ENCODE assay signal across 9 mouse cellular contexts in the genomic region with DNA sequence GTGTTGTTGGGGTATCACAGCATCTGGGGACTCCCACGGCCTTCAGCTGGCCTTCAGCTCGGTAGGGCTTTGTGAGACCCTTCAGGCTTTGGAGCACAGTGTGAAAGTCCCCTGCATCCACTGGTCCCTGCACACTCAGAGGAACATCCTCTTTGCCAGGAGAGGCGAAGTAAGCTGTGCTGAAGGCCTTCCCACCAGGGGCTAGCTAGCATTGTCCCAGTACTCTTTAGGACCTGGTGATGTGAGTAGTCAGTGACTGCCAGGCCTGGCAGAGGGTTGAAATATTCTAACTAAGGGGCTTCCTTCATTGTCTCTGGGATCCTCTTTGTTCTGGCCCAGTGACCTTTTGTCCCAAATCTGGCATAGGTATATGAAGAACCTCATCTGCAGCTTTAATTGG. TPM values are rescaled to one million over a fixed set of nuclear protein-coding genes. Genes with fewer than 3 reads are reported as not detected.
DNase-seq lines count a peak whose midpoint lies in the region; ATAC-seq lines count a peak whose summit lies in the region.
"Had no signal": no experiment of that assay in that cellular context is flagged by ENCODE, and none has a peak within 500 bp of the region (broad histone marks: within the 10 kb centered on the region; RNA-seq: fewer than 3 reads in every experiment).

No protein-coding gene starts in this region.

- no peaks in the 10 kb centered on the region for H3K27me3 ChIP-seq in forebrain, embryonic 10.5 days (ENCODE audit: poor library complexity, severe bottlenecking)
- no peaks in the 10 kb centered on the region for H3K27me3 ChIP-seq in hindbrain, embryonic 11.5 days (ENCODE audit: control insufficient read depth, insufficient read depth, low read length)
- H3K27me3 ChIP-seq in midbrain, embryonic 15.5 days (replicated peaks) = no peaks in the 10 kb centered on the region

- no peak for ATAC-seq in hindbrain, embryonic 11.5 days (ENCODE audit: low FRiP score)
- ATAC-seq in midbrain, embryonic 15.5 days (replicated peaks) = peak; percentile 44
- ATAC-seq in erythroid progenitor cell, adult 5-6 weeks (replicated peaks; ENCODE audit: low FRiP score, poor library complexity, severe bottlenecking) = no peak

- H3K4me1 ChIP-seq in forebrain, embryonic 10.5 days = peaks cover 26% of the 10 kb centered on the region
- H3K4me1 ChIP-seq in hindbrain, embryonic 11.5 days (replicated peaks; ENCODE audit: control insufficient read depth, insufficient read depth, low read length) = peaks cover 8% of the 10 kb centered on the region
- peaks cover 22% of the 10 kb centered on the region for H3K4me1 ChIP-seq in midbrain, embryonic 15.5 days

- H3K36me3 ChIP-seq in forebrain, embryonic 10.5 days (replicated peaks) = no peaks in the 10 kb centered on the region
- H3K36me3 ChIP-seq in hindbrain, embryonic 11.5 days (ENCODE audit: control insufficient read depth, insufficient read depth, low read length) = no peaks in the 10 kb centered on the region
- no peaks in the 10 kb centered on the region for H3K36me3 ChIP-seq in midbrain, embryonic 15.5 days (replicated peaks)
- H3K36me3 ChIP-seq: G1E had no signal

- intact Hi-C loops in gastrocnemius, postnatal 14 days (cut with DNase I; ENCODE audit: low total_unique reads) = no loop called here

- peak overlapping the region; percentile 32; the same call in 1 of the 2 replicates for H3K9ac ChIP-seq in hindbrain, embryonic 11.5 days (ENCODE audit: low read depth, low read length)
- H3K9ac ChIP-seq in midbrain, embryonic 15.5 days = no peak overlapping the region

- DNase-seq in kidney, postnatal 10 days = peak; percentile 10
- DNase-seq in kidney, postnatal 14 days = no peak
- no peak for DNase-seq in forebrain, embryonic 10.5 days (ENCODE audit: extremely low spot score, low spot score)
- no peak for DNase-seq in hindbrain, embryonic 11.5 days (ENCODE audit: low spot score)
- DNase-seq in c-Kit-positive CD71-positive TER-119-positive erythroid progenitor cells, embryonic 14.5 days (ENCODE audit: low spot score) = no peak
- DNase-seq in gastrocnemius, postnatal 14 days = no peak

- H3K27ac ChIP-seq in forebrain, embryonic 10.5 days = peak overlapping the region; percentile 81
- H3K27ac ChIP-seq in hindbrain, embryonic 11.5 days (ENCODE audit: low read depth, low read length) = peak overlapping the region; percentile 70; the same call in 1 of the 2 replicates
- peak overlapping the region; percentile 83 for H3K27ac ChIP-seq in midbrain, embryonic 15.5 days

- WGBS in forebrain, embryonic 10.5 days = 36% methylated on average over 3 of the region's 3 CpGs
- 39% methylated on average over 3 of the region's 3 CpGs for WGBS in hindbrain, embryonic 11.5 days
- WGBS in midbrain, embryonic 15.5 days = 33% methylated on average over 3 of the region's 3 CpGs

- H3K9me3 ChIP-seq in forebrain, embryonic 10.5 days = no peaks in the 10 kb centered on the region
- H3K9me3 ChIP-seq in hindbrain, embryonic 11.5 days (ENCODE audit: control insufficient read depth, low read length) = no peaks in the 10 kb centered on the region
- H3K9me3 ChIP-seq in midbrain, embryonic 15.5 days = no peaks in the 10 kb centered on the region
- H3K9me3 ChIP-seq: G1E had no signal

- H3K4me3 ChIP-seq in forebrain, embryonic 10.5 days = 0 out of 2 replicates have a peak overlapping the region, but pooled peaks have one; percentile 20
- H3K4me3 ChIP-seq in hindbrain, embryonic 11.5 days (ENCODE audit: low read depth, low read length) = no peak overlapping the region
- no peak overlapping the region for H3K4me3 ChIP-seq in midbrain, embryonic 15.5 days

- H3K4me2 ChIP-seq in hindbrain, embryonic 11.5 days (replicated peaks; ENCODE audit: low read depth, low read length) = no peak overlapping the region
- H3K4me2 ChIP-seq in midbrain, embryonic 15.5 days = no peak overlapping the region

RNA-seq across cellular contexts. Expression of a gene that starts 13.8 kb away (rescaled TPM):
- polyA plus RNA-seq in forebrain, embryonic 10.5 days (2016; fragmentation: Nextera tagmentation; extraction: Ambion mirVana) = 16.0 and 16.9 TPM in 2 replicates
- polyA plus RNA-seq in hindbrain, embryonic 11.5 days (2014; fragmentation: Nextera tagmentation; extraction: Ambion mirVana) = 19.0 and 20.3 TPM in 2 replicates
- 15.1 and 17.5 TPM in 2 replicates for polyA plus RNA-seq in midbrain, embryonic 15.5 days (2015; fragmentation: Nextera tagmentation; extraction: Ambion mirVana)
- total RNA-seq in erythroid progenitor cell, adult 5-6 weeks (2015; ENCODE audit: low replicate concordance) = 7.1 and 16.6 TPM in 2 replicates
- 5.5 and 7.2 TPM in 2 replicates for total RNA-seq in erythroid progenitor cell, adult 5-6 weeks (2017; ENCODE audit: low replicate concordance)
- 10 to 100 TPM; 92.5 to 98.5 TPM for total RNA-seq in gastrocnemius, postnatal 14 days (2021)
- polyA plus RNA-seq: G1E had no signal

RNA-seq across cellular contexts. Expression of a gene that starts 14.4 kb away (rescaled TPM):
- polyA plus RNA-seq in forebrain, embryonic 10.5 days (2016; fragmentation: Nextera tagmentation; extraction: Ambion mirVana) = 0.81 and 1.00 TPM in 2 replicates
- 1.1 and 2.0 TPM in 2 replicates for polyA plus RNA-seq in hindbrain, embryonic 11.5 days (2014; fragmentation: Nextera tagmentation; extraction: Ambion mirVana)
- 0.79 and 0.88 TPM in 2 replicates for polyA plus RNA-seq in midbrain, embryonic 15.5 days (2015; fragmentation: Nextera tagmentation; extraction: Ambion mirVana)
- 7.9 and 10.5 TPM in 2 replicates for total RNA-seq in erythroid progenitor cell, adult 5-6 weeks (2015; ENCODE audit: low replicate concordance)
- 9.1 and 13.4 TPM in 2 replicates for total RNA-seq in erythroid progenitor cell, adult 5-6 weeks (2017; ENCODE audit: low replicate concordance)
- under 1 TPM; 0.55 to 0.84 TPM for total RNA-seq in gastrocnemius, postnatal 14 days (2021)

RNA-seq across cellular contexts. Expression of a gene that starts 42.7 kb away (rescaled TPM):
- polyA plus RNA-seq in forebrain, embryonic 10.5 days (2016; fragmentation: Nextera tagmentation; extraction: Ambion mirVana) = 10.1 and 10.9 TPM in 2 replicates
- polyA plus RNA-seq in hindbrain, embryonic 11.5 days (2014; fragmentation: Nextera tagmentation; extraction: Ambion mirVana) = 9.5 and 11.0 TPM in 2 replicates
- polyA plus RNA-seq in midbrain, embryonic 15.5 days (2015; fragmentation: Nextera tagmentation; extraction: Ambion mirVana) = 9.6 and 10.4 TPM in 2 replicates
- total RNA-seq in erythroid progenitor cell, adult 5-6 weeks (2015; ENCODE audit: low replicate concordance) = 3.2 and 4.6 TPM in 2 replicates
- 1.4 and 3.9 TPM in 2 replicates for total RNA-seq in erythroid progenitor cell, adult 5-6 weeks (2017; ENCODE audit: low replicate concordance)
- 1 to 10 TPM; 3.1 to 3.5 TPM for total RNA-seq in gastrocnemius, postnatal 14 days (2021)

RNA-seq across cellular contexts. Expression of a gene that starts 52.4 kb away (rescaled TPM):
- 311 and 330 TPM in 2 replicates for polyA plus RNA-seq in forebrain, embryonic 10.5 days (2016; fragmentation: Nextera tagmentation; extraction: Ambion mirVana)
- polyA plus RNA-seq in hindbrain, embryonic 11.5 days (2014; fragmentation: Nextera tagmentation; extraction: Ambion mirVana) = 544 and 600 TPM in 2 replicates
- polyA plus RNA-seq in midbrain, embryonic 15.5 days (2015; fragmentation: Nextera tagmentation; extraction: Ambion mirVana) = 370 and 394 TPM in 2 replicates
- total RNA-seq in erythroid progenitor cell, adult 5-6 weeks (2015; ENCODE audit: low replicate concordance) = 493 and 595 TPM in 2 replicates
- 692 and 836 TPM in 2 replicates for total RNA-seq in erythroid progenitor cell, adult 5-6 weeks (2017; ENCODE audit: low replicate concordance)
- total RNA-seq in gastrocnemius, postnatal 14 days (2021) = 100 to 1,000 TPM; 203 to 252 TPM

RNA-seq across cellular contexts. Expression of a gene that starts 52.4 kb away (rescaled TPM):
- polyA plus RNA-seq in forebrain, embryonic 10.5 days (2016; fragmentation: Nextera tagmentation; extraction: Ambion mirVana) = 18.7 and 20.0 TPM in 2 replicates
- polyA plus RNA-seq in hindbrain, embryonic 11.5 days (2014; fragmentation: Nextera tagmentation; extraction: Ambion mirVana) = 19.4 and 22.5 TPM in 2 replicates
- polyA plus RNA-seq in midbrain, embryonic 15.5 days (2015; fragmentation: Nextera tagmentation; extraction: Ambion mirVana) = 17.0 and 17.3 TPM in 2 replicates
- 60.8 and 66.3 TPM in 2 replicates for total RNA-seq in erythroid progenitor cell, adult 5-6 weeks (2015; ENCODE audit: low replicate concordance)
- total RNA-seq in erythroid progenitor cell, adult 5-6 weeks (2017; ENCODE audit: low replicate concordance) = 39.8 and 61.5 TPM in 2 replicates
- total RNA-seq in gastrocnemius, postnatal 14 days (2021) = 1 to 10 TPM; 4.9 to 5.0 TPM
